Mouse (Mus musculus) forebrain, embryonic 12.5 days (tissue): Measurements from ENCODE around the gene Ptger2. TPM values are rescaled to one million over a fixed set of nuclear protein-coding genes. Genes with fewer than 3 reads are reported as not detected.

Source experiments
- ATAC-seq: fragments of 200-750 bp; cut with Nextera tagmentation; 2 replicates; pipeline ENCODE4 v1.8.0; 2017; ENCODE audit warnings: moderate TSS enrichment; ENCODE audit not compliant: low FRiP score
- H3K27ac ChIP-seq: fragments of 300-500 bp; sonication (generic); 2 replicates; pipeline ENCODE4 v1.5.1; 2016; ENCODE audit warnings: mild to moderate bottlenecking
- H3K27me3 ChIP-seq: fragments of 300-500 bp; sonication (generic); 2 replicates; pipeline ENCODE4 v1.6.1; 2016; ENCODE audit warnings: mild to moderate bottlenecking
- H3K36me3 ChIP-seq: fragments of 300-500 bp; sonication (generic); replicated peaks from 2 replicates; pipeline ENCODE4 v1.6.1; 2016; ENCODE audit warnings: mild to moderate bottlenecking
- H3K4me1 ChIP-seq: fragments of 300-500 bp; sonication (generic); 2 replicates; pipeline ENCODE4 v1.6.1; 2016
- H3K4me2 ChIP-seq: fragments of 300-500 bp; sonication (generic); 2 replicates; pipeline ENCODE4 v1.6.1; 2016; ENCODE audit warnings: mild to moderate bottlenecking, moderate library complexity
- H3K4me3 ChIP-seq: fragments of 300-500 bp; sonication (generic); replicated peaks from 2 replicates; pipeline ENCODE4 v1.5.1; 2016; ENCODE audit warnings: mild to moderate bottlenecking
- H3K9ac ChIP-seq: fragments of 300-500 bp; sonication (generic); 2 replicates; pipeline ENCODE4 v1.6.1; 2016; ENCODE audit warnings: mild to moderate bottlenecking
- H3K9me3 ChIP-seq: fragments of 300-500 bp; sonication (generic); 2 replicates; pipeline ENCODE4 v1.6.1; 2016
- WGBS: fragments of 180-500 bp; shearing (Covaris S2); methylation state at CpG from one replicate; pipeline ENCODE4 v1.1.7; 2016; 5-methylcytosine and 5-hydroxymethylcytosine counted together
- polyA plus RNA-seq: library from polyadenylated mRNA; unstranded; fragments of >200 nt; fragmentation: Nextera tagmentation; extraction: Ambion mirVana; gene quantifications from 2 replicates; pipeline ENCODE4 v1.2.1, GENCODE M21; 2016

Gene Ptger2
- polyA plus RNA-seq, 1 experiment from 2014 or later = 0.13 TPM

- H3K9ac ChIP-seq = no peak overlapping the region
- H3K4me2 ChIP-seq = no peak overlapping the region
- no peak for ATAC-seq
- no peak overlapping the region for H3K4me3 ChIP-seq
- H3K4me1 ChIP-seq = no peaks in the 10 kb centered on the region
- H3K27me3 ChIP-seq = no peaks in the 10 kb centered on the region
- no peaks in the 10 kb centered on the region for H3K36me3 ChIP-seq
- no peaks in the 10 kb centered on the region for H3K9me3 ChIP-seq
- 87% methylated on average over 4 of the region's 4 CpGs for WGBS
- no peak overlapping the region for H3K27ac ChIP-seq
Measured at GRCm38 (mm10) chr14:45005698-45006283, 17.8 kb downstream of the Ptger2 start.

- no peak for ATAC-seq
- WGBS = 84% methylated on average over 1 of the region's 1 CpGs
- no peak overlapping the region for H3K4me2 ChIP-seq
Measured at GRCm38 (mm10) chr14:45009242-45009641, 21.2 kb downstream of the Ptger2 start.

GRCm38 (mm10) chr14:45011260-45011659 is 23.3 kb downstream of the Ptger2 start:
- no peaks in the 10 kb centered on the region for H3K27me3 ChIP-seq

More at GRCm38 (mm10) chr14:45009242-45009641, 21.2 kb downstream of the Ptger2 start:
- Histone ChIP-seq H3K9me3 (no peaks in the 10 kb centered on the region), H3K27me3 (no peaks in the 10 kb centered on the region), H3K9ac (no peak overlapping the region), H3K4me3 (no peak overlapping the region), H3K36me3 (no peaks in the 10 kb centered on the region), H3K27ac (no peak overlapping the region), H3K4me1 (no peaks in the 10 kb centered on the region)

GRCm38 (mm10) chr14:45011671-45012070 is 23.7 kb downstream of the Ptger2 start:
- H3K27ac ChIP-seq = no peak overlapping the region
- H3K9ac ChIP-seq = no peak overlapping the region
- WGBS = 90% methylated on average over 6 of the region's 6 CpGs
- H3K27me3 ChIP-seq = no peaks in the 10 kb centered on the region
- H3K4me2 ChIP-seq = no peak overlapping the region
- H3K36me3 ChIP-seq = no peaks in the 10 kb centered on the region
- H3K4me3 ChIP-seq = no peak overlapping the region
- no peaks in the 10 kb centered on the region for H3K4me1 ChIP-seq
- no peaks in the 10 kb centered on the region for H3K9me3 ChIP-seq
- ATAC-seq = no peak

More at GRCm38 (mm10) chr14:45011260-45011659, 23.3 kb downstream of the Ptger2 start:
- WGBS = 76% methylated on average over 2 of the region's 2 CpGs
- Histone ChIP-seq H3K36me3 (no peaks in the 10 kb centered on the region), H3K4me1 (no peaks in the 10 kb centered on the region), H3K27ac (no peak overlapping the region), H3K4me3 (no peak overlapping the region), H3K9me3 (no peaks in the 10 kb centered on the region), H3K9ac (no peak overlapping the region), H3K4me2 (no peak overlapping the region)
- no peak for ATAC-seq

GRCm38 (mm10) chr14:45021551-45021950 is 33.6 kb downstream of the Ptger2 start:
- H3K4me3 ChIP-seq = no peak overlapping the region
- no peak overlapping the region for H3K9ac ChIP-seq
- no peak overlapping the region for H3K4me2 ChIP-seq
- WGBS = 84% methylated on average over 3 of the region's 3 CpGs
- ATAC-seq = no peak
- no peaks in the 10 kb centered on the region for H3K4me1 ChIP-seq
- no peak overlapping the region for H3K27ac ChIP-seq
- no peaks in the 10 kb centered on the region for H3K27me3 ChIP-seq
- H3K36me3 ChIP-seq = no peaks in the 10 kb centered on the region
- no peaks in the 10 kb centered on the region for H3K9me3 ChIP-seq

- Histone ChIP-seq H3K9me3 (no peaks in the 10 kb centered on the region), H3K4me3 (no peak overlapping the region), H3K27ac (no peak overlapping the region), H3K27me3 (no peaks in the 10 kb centered on the region), H3K36me3 (no peaks in the 10 kb centered on the region), H3K4me2 (no peak overlapping the region), H3K9ac (no peak overlapping the region), H3K4me1 (no peaks in the 10 kb centered on the region)
- ATAC-seq = no peak
- whole genome bisulfite sequencing = 89% methylated on average over 3 of the region's 3 CpGs
Measured at GRCm38 (mm10) chr14:45034293-45034692, 46.3 kb downstream of the Ptger2 start.

GRCm38 (mm10) chr14:45036579-45036978 is 48.6 kb downstream of the Ptger2 start:
- Histone ChIP-seq H3K4me3 (no peak overlapping the region), H3K4me1 (no peaks in the 10 kb centered on the region), H3K4me2 (no peak overlapping the region), H3K27me3 (no peaks in the 10 kb centered on the region), H3K36me3 (no peaks in the 10 kb centered on the region), H3K9ac (no peak overlapping the region), H3K9me3 (no peaks in the 10 kb centered on the region), H3K27ac (no peak overlapping the region)
- ATAC-seq = no peak
- 89% methylated on average over 1 of the region's 1 CpGs for WGBS

GRCm38 (mm10) chr14:45038052-45038451 is 50.1 kb downstream of the Ptger2 start:
- WGBS = 87% methylated on average over 7 of the region's 7 CpGs
- no peaks in the 10 kb centered on the region for H3K27me3 ChIP-seq
- H3K4me1 ChIP-seq = no peaks in the 10 kb centered on the region
- H3K4me2 ChIP-seq = no peak overlapping the region
- ATAC-seq = no peak
- no peak overlapping the region for H3K27ac ChIP-seq
- H3K4me3 ChIP-seq = no peak overlapping the region
- H3K36me3 ChIP-seq = no peaks in the 10 kb centered on the region
- H3K9ac ChIP-seq = no peak overlapping the region
- no peaks in the 10 kb centered on the region for H3K9me3 ChIP-seq

GRCm38 (mm10) chr14:45040851-45041475 is 53.0 kb downstream of the Ptger2 start:
- H3K36me3 ChIP-seq = no peaks in the 10 kb centered on the region
- H3K27me3 ChIP-seq = no peaks in the 10 kb centered on the region
- H3K4me1 ChIP-seq = no peaks in the 10 kb centered on the region

GRCm38 (mm10) chr14:45048128-45048527 is 60.1 kb downstream of the Ptger2 start:
- Histone ChIP-seq H3K4me2 (no peak overlapping the region), H3K4me1 (no peaks in the 10 kb centered on the region), H3K36me3 (no peaks in the 10 kb centered on the region), H3K27ac (no peak overlapping the region), H3K9ac (no peak overlapping the region), H3K9me3 (no peaks in the 10 kb centered on the region), H3K27me3 (no peaks in the 10 kb centered on the region), H3K4me3 (no peak overlapping the region)
- WGBS = 80% methylated on average over 2 of the region's 2 CpGs
- no peak for ATAC-seq

More at GRCm38 (mm10) chr14:45040851-45041475, 53.0 kb downstream of the Ptger2 start:
- Histone ChIP-seq H3K9me3 (no peaks in the 10 kb centered on the region), H3K9ac (no peak overlapping the region), H3K4me2 (no peak overlapping the region), H3K27ac (no peak overlapping the region), H3K4me3 (no peak overlapping the region)
- WGBS = 91% methylated on average over 5 of the region's 5 CpGs
- ATAC-seq = no peak

- Histone ChIP-seq H3K9me3 (no peaks in the 10 kb centered on the region), H3K27me3 (no peaks in the 10 kb centered on the region), H3K9ac (no peak overlapping the region), H3K36me3 (no peaks in the 10 kb centered on the region), H3K4me3 (no peak overlapping the region), H3K4me1 (no peaks in the 10 kb centered on the region), H3K4me2 (no peak overlapping the region), H3K27ac (no peak overlapping the region)
- no peak for ATAC-seq
- 85% methylated on average over 7 of the region's 7 CpGs for WGBS
Measured at GRCm38 (mm10) chr14:45049689-45050418, 61.9 kb downstream of the Ptger2 start.

- no peak overlapping the region for H3K4me3 ChIP-seq
- H3K27me3 ChIP-seq = no peaks in the 10 kb centered on the region
- no peak overlapping the region for H3K9ac ChIP-seq
- WGBS = 83% methylated on average over 1 of the region's 1 CpGs
- H3K4me1 ChIP-seq = no peaks in the 10 kb centered on the region
- H3K27ac ChIP-seq = no peak overlapping the region
- ATAC-seq = no peak
- H3K9me3 ChIP-seq = no peaks in the 10 kb centered on the region
- no peaks in the 10 kb centered on the region for H3K36me3 ChIP-seq
- no peak overlapping the region for H3K4me2 ChIP-seq
Measured at GRCm38 (mm10) chr14:45050419-45050776, 62.4 kb downstream of the Ptger2 start.
